Mouse (Mus musculus): ENCODE measurements around the gene Ifi27l2a.
"Not testable (repeated sequence)": the region's sequence is repeated elsewhere in the genome, so short reads cannot be mapped to it uniquely, and the experiment has no call there.

DNA sequence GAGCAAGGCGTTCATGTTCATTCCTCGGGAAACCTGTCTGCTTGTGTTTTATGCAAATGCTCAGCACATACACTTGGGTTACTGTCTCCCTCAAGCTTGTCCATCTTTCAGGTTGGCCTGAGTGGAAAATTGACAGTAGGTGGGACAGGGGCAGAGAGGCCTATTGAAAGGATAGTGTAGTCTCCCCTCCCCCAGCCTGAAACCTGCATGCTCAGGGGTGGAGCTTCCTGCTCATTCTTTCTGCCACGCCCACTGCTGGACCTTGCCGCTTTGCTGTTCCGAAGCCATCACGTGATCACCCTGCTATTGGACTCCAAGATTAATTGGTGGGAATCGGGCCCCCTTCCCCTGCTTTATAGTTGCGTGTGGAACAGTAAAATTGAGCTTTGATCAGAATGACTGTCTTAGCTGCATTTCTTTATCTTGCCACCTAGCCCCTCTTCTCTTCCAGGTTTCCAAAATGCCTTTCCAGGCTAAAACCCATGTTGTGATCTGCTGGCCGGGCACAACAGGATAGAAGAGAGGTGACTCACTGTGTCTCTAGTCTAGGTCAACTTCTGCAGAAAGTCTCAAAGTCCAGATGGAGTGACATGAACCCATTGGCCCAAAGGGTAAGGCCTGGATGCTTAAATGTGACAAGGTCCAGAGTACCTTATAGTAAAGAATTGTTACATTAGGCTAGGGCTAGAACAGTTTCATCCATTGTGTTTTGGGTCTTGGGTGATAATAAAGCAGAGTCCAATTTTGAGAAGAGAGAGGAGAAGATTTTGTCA lies 40.9 kb upstream of the Ifi27l2a start:
- not testable (repeated sequence) for TF ChIP-seq POLR2A (IDR thresholded peaks at IDR 0.05; ENCODE audit: extremely low read depth, insufficient read depth, low read length); CTCF (IDR thresholded peaks at IDR 0.05; ENCODE audit: low read depth, low read length)
